Mouse (Mus musculus): ENCODE measurements around the gene Pcnx3.

The Pcnx3 gene

GRCm38 (mm10) chr19:5688200-5689087, at the start of gene Pcnx3, which contains the start of gene Map3k11:
Pcnx3 (minus strand) TSS chr19:5688908.
Map3k11 (plus strand) TSS chr19:5688742.
- peak; percentile 99 for DNase-seq

GRCm38 (mm10) chr19:5734325-5734724, 45.6 kb upstream of the Pcnx3 start:
- no peak for DNase-seq

- DNase-seq = peak; percentile 93
These were observed 42.7 kb upstream of the Pcnx3 start for GRCm38 (mm10) chr19:5731264-5731978.

DNA sequence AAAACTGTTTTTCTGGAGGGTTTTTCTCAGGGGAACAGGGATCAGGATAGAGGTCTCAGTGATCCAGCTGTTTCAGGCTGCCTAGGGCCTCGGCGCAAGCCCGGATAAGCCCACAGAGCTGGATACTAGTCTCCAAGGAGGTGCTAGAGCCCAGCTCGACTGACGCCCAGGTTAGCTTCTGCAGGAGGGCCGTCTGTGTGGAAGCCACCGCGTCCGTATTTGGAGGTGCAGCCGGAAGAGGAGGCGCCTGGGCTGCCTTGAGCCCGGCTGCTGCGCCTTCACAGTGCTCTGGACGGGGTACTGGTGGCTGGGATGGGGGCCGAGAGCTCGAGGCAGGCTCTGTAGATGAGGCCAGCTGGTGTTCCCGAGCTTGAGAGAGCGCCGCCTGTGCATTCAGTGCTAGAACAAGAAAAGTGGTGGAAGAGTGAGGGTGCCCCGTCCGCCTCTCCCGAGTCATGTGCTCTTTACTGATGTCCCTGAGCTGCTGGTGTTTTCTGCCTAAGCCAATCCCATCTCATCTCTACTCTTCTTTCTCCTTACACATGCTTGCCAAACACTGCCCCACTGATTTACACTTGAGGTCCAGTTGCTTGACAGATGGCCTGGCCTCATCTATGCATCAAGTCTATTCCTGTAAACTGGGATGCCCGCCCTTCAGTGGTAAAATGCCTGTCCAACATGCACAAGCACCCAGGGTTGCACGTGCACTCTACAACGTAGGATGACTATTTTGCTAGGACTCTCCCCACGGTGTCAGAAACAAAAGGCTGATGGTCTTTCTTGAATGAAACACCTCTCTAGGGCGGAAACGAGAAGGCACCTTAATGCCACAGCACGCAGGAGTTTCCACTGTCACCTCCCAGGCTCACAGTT, 41.8 kb upstream of the Pcnx3 start:
- peak; percentile 24 for DNase-seq

DNA sequence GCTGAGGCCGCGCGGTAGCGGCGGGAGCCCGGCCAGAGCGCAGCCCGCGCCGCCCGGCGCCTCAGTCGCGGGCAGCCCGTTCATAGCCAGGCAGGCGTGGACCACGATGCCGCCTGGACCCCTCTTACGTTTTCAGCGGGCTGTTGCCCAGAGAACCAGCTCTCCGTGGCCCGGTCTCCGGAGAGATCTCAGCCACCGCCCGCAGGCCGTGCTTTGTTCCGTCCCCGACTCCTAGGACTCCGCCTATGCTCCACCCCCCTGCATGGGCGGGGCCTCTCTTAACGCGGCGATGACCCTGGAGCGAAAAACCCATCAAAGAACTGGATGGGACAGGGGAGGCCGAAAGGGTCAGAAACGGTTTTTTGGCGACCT, 40.7 kb upstream of the Pcnx3 start, which contains the start of gene Fam89b:
Fam89b (minus strand) TSS at position 210 of the 372 bp plus-strand sequence.
- peak; percentile 84 for DNase-seq

DNA sequence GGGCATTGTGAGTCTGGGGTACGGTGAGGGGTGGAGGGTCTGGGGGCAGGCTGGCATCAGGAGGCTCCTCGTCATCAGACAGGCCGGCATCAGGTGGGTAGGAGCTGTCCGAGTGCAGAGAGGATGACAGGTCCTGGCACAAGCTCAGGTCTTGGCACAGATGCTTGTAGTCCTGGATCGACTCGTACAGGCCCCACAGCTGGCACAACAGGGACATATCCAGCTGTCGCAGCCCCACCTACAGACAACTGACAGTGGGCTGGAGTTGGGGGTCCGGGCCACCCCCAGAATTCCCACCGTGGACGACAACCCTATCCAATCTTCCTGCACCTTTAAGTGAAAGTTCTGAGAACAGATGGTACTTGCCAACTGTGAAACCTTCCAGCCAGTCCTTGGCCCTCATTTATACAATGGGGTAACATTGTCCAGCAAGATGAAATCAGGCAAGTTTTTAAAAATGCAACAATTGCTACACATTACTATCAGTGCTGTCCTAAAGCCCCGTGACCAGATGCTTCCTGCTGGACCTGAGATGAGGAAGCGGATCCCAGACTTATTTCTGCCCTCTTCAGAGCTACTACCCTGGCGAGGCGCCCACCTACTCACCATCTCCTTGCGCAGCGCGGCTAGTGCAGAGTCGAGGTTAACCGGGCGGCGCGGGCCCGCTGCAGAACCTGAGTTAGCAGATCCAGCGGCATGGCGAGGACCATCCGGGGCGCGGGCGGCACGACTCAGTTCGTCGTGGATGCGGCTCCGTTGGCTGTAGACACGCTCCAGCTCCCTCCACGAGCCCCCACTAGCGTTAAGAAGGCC, 40.1 kb upstream of the Pcnx3 start:
- peak; percentile 34 for DNase-seq

- DNase-seq = peak; percentile 78
These were observed 39.0 kb upstream of the Pcnx3 start for GRCm38 (mm10) chr19:5727701-5728100.

DNA sequence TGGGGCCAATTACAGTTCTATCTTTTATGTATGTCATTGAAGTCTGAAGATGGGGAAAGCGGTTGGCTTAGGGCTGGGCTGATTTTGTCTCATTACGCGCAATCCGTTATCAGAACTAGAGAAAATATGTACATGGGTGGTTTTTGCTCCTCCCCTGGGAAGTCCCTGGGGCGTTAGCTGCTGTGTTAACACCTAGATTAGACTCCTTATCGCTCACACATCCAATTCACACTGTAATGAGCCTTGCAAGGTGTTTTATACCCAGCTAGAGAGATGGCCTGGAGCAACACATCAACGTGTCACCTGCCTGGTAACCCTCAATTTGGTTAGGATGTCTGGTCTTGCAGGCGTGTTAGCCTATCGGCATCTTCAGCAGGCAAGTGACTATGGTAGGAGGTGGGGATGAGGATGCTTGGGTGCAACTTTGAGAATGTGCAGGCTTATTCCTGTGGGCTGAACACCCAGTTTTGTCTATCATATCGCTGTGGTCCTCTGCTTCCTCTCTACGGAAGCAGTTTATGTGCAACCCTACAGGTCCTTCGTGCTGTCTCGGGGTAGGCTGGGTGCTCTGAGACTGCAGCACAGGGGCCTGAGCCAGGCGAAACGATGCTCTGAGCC, 38.4 kb upstream of the Pcnx3 start:
- DNase-seq = no peak

DNA sequence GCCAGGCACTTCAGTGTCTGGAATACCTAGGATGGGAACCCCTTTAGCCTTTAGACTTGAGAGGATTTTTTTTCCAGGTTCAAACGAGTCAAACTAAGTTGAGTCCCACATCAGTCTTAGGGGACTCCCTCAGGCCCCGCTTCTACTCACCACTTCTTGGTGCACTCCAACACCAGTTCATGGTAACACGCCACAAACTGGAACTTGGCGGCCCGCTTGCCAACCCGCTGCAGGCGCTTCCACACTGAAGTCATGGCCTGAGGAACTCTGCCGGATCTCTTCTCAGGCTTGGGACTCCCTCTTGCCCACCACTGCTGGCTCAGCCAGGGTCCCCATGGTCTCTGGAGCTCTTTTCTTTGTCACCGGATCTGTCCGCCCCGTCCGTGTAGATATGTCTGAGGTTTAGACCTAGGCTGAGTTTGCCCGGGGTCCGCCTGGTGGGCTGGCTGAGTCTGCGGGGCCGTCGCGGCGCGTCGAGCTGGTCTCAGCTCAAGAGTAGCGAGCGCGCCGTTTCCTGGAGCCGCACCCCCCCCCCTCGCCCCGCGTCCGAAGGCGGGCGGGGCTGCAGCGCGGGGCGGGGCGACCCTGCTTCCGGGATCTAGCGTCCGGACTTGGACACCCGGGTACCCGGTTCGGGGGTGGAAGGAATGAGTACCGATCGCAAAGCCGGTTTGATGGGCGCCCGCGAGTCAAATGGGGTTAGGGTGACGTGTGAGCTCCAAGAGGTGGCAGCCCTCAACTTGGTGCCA, 37.2 kb upstream of the Pcnx3 start, which contains the start of gene Ehbp1l1:
Ehbp1l1 (minus strand) TSS at position 551 of the 749 bp plus-strand sequence.
- DNase-seq = peak; percentile 48

DNA sequence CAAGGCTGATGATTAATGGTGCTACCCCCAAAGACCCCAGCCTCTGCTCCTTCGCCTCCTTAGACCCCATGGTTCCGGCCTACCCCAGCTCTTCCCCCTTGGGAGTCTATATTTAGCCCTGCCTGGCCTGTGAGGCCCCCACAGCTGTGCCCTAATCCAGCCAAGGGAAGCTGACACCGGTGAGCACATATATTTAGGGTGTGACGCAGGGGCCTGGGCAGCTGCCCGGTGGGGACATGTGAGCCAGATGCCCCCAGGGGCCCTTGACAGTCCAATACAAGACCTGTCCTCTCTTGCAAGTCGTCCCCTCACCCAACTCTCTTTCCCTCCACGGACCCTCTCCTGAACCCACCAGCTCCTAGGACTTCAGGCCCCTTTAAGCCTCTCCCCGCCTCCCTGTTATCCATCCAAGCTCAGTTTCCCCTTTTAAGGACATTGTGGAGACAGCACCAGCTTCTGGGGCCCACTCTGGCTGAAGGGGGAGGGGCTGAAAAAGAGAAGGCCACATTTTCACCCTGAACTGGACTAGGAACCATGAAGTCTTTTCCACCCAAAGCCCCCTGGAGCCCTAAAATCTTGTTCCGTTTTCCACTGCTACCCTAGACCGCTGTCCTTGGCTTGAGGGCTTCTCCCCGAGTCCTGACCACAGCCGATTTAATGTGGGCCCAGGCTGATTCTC, 36.5 kb upstream of the Pcnx3 start:
- peak; percentile 53 for DNase-seq

DNA sequence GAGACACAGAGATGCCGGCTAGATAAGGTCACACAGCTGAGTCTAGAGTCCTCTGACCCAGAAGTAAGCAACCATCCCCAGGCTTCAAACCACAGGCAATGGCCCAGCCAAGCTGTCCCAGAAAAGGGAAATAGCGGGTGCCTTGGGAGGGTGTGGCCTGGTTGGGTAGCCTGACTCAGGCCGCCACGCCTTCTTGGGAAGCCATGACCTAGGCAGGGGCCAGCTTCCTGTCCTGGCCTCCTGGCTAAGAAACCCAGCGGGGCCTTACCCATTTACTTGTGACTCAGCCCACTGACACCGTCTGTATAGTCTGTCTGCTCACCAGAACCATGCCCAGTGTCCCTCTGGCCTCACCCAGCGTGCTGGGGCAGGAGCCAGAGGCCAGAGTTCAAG, 35.8 kb upstream of the Pcnx3 start:
- DNase-seq = peak; percentile 82

- no peak for DNase-seq
These were observed 35.3 kb upstream of the Pcnx3 start for GRCm38 (mm10) chr19:5723934-5724548.

DNA sequence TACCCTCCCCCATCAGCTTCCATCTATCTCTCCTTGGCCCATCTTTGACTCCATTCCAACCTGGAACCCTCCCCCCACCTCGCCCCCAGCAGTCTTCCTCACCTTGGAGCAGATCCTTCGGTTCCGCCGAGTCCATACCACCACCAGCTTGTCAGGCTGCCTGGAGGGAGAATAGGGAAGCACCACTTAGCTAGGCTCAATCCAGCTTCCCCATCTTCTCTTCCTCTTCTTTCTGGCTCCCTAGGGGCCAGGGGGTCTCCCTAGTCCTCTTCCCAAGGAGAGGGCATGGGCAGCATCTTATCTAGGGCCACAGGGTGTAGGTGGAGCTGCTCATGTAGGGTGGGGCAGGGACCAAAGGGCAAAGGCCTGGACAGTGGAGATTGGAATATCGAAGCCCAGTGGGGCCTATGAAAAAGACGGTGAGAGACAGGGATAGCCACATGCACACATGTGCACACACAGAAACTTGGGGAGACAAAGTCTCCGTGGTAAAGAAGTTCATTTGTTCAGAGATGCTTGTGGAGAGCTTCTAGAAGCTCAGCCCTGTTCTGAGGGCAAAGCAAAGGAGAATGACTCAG, 34.2 kb upstream of the Pcnx3 start:
- no peak for DNase-seq

GRCm38 (mm10) chr19:5721233-5721632, 32.5 kb upstream of the Pcnx3 start:
- DNase-seq = no peak

- no peak for DNase-seq
These were observed 28.2 kb upstream of the Pcnx3 start for GRCm38 (mm10) chr19:5716955-5717354.

DNA sequence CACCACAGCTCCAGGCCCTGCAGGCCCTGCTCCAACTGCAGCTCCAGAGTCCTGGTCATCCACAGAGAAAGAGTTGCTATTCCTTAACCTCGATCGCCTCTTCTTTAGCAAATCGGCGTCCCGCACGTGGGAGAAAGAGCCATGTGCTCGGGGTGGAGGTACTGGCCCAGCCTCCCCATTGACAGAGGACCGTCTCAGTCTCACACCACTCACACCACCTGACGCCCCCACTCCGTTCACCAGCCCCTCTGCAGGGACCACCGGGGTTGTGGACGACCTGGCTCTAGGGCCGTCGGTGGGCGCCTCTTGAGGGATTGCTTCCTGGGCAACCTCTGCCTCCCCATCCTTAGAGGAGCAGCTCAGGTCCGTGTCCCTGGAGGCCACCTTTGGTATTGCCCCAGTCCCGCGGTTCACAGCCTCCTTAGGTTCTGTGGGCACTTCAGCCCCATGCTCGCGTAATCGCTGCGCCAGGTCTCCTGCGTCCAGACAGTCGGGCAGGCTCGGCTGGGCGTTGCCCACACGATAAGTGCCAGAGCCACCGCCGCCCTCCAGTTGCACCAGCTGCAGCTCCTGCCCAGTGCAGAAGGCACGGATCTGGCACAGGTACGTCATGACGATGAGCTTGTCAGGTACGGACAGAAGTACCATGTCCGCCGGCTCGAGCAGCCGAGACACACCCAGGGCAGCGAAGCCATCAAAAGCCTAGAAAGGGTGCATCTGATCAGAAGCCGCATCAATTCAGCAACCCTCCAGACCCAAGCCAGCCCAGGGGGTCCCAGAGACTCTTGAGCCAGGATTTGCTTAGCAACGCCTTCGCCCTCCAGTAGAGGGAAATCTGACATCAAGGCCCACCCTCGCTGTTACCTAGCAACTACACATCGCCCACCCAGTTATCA, 27.3 kb upstream of the Pcnx3 start:
- DNase-seq = no peak

DNA sequence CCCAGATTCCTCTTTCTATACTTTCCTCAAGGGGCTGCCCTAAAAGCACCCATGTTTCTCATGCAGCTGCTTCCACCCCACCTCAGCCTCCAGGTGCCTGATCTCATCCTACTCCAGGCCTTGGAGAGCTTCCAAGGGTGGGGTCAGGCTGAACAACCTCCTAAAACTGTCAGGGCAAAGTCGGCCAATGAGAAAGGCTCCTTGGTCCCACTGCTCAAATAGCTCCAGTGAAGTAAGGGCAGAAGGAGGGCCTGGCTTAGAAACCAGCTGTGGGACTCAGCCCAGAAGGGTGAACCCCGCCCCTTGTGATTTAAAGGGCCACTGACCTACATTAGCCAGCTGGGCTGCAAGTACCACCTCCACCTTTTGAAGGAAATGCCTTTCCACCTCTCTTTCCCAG, 25.0 kb upstream of the Pcnx3 start:
- DNase-seq = peak; percentile 82

- no peak for DNase-seq
These were observed 24.5 kb upstream of the Pcnx3 start for GRCm38 (mm10) chr19:5713255-5713654.

All from kidney, adult 11 months (tissue).